Mouse (Mus musculus): ENCODE data around the gene Lamb3. TPM values are rescaled to one million over a fixed set of nuclear protein-coding genes. Genes with fewer than 3 reads are reported as not detected.

Lamb3 gene
- total RNA-seq, 2 experiments from 2014 or later = 0.89 to 1.6 TPM

GRCm38 (mm10) chr1:193359199-193359598 is 151.7 kb downstream of the Lamb3 start:
- intact Hi-C loops (cut with DNase I) = no loop called here
- no peak for DNase-seq (ENCODE audit: low spot score in 2 of 2)

- no peak for DNase-seq (ENCODE audit: low spot score in 2 of 2)
- intact Hi-C loops (cut with DNase I) = no loop called here
Observed at GRCm38 (mm10) chr1:193361181-193361580, 153.7 kb downstream of the Lamb3 start.

GRCm38 (mm10) chr1:193362078-193362477 is 154.6 kb downstream of the Lamb3 start:
- intact Hi-C loops (cut with DNase I) = no loop called here
- DNase-seq (ENCODE audit: low spot score in 2 of 2) = no peak

GRCm38 (mm10) chr1:193363801-193364231 is 156.3 kb downstream of the Lamb3 start:
- peak; percentile 67 to 72 for DNase-seq (ENCODE audit: low spot score in 2 of 2)
- intact Hi-C loops (cut with DNase I) = no loop called here

GRCm38 (mm10) chr1:193368055-193368454 is 160.6 kb downstream of the Lamb3 start:
- intact Hi-C loops (cut with DNase I) = loop anchor here (2.0 kb wide), 1 partner anchor 37 kb away; no protein-coding TSS in a partner anchor
- DNase-seq (ENCODE audit: low spot score in 2 of 2) = peak; percentile 77 to 83

GRCm38 (mm10) chr1:193369091-193369490 is 161.6 kb downstream of the Lamb3 start:
- no peak for DNase-seq (ENCODE audit: low spot score in 2 of 2)
- intact Hi-C loops (cut with DNase I) = loop anchor here (2.0 kb wide), 1 partner anchor 38 kb away; no protein-coding TSS in a partner anchor

GRCm38 (mm10) chr1:193370096-193370495 is 162.6 kb downstream of the Lamb3 start, which contains the start of gene Camk1g:
Camk1g (minus strand) TSS chr1:193370298.
- intact Hi-C loops (cut with DNase I) = no loop called here
- DNase-seq (ENCODE audit: low spot score in 2 of 2) = peak in 1 of 2 experiments; percentile 52

- intact Hi-C loops (cut with DNase I) = no loop called here
- DNase-seq (ENCODE audit: low spot score in 2 of 2) = no peak
Observed at GRCm38 (mm10) chr1:193373906-193374413, 166.5 kb downstream of the Lamb3 start.

- intact Hi-C loops (cut with DNase I) = loop anchor here (2.0 kb wide), 1 partner anchor 120 kb away; no protein-coding TSS in a partner anchor
- no peak for DNase-seq (ENCODE audit: low spot score in 2 of 2)
Observed at GRCm38 (mm10) chr1:193376478-193377134, 169.1 kb downstream of the Lamb3 start.

- no peak for DNase-seq (ENCODE audit: low spot score in 2 of 2)
- intact Hi-C loops (cut with DNase I) = loop anchor here (5.0 to 10.0 kb wide), 4 partner anchors 172 to 1245 kb away; partner anchors contain the start of gene Lamb3
Observed at GRCm38 (mm10) chr1:193379634-193380033, 172.1 kb downstream of the Lamb3 start.

GRCm38 (mm10) chr1:193380877-193381276 is 173.4 kb downstream of the Lamb3 start:
- DNase-seq (ENCODE audit: low spot score in 2 of 2) = no peak
- intact Hi-C loops (cut with DNase I) = loop anchor here (5.0 to 10.0 kb wide), 4 partner anchors 174 to 1244 kb away; partner anchors contain the start of gene Lamb3

GRCm38 (mm10) chr1:193381597-193382404 is 174.3 kb downstream of the Lamb3 start:
- peak in 1 of 2 experiments; percentile 44 for DNase-seq (ENCODE audit: low spot score in 2 of 2)
- intact Hi-C loops (cut with DNase I) = loop anchor here (2.0 to 10.0 kb wide), 5 partner anchors 51 to 1243 kb away; partner anchors contain the start of gene Lamb3

GRCm38 (mm10) chr1:193382435-193382834 is 174.9 kb downstream of the Lamb3 start:
- DNase-seq (ENCODE audit: low spot score in 2 of 2) = no peak
- intact Hi-C loops (cut with DNase I) = loop anchor here (2.0 to 10.0 kb wide), 5 partner anchors 52 to 1242 kb away; partner anchors contain the start of gene Lamb3

GRCm38 (mm10) chr1:193382841-193383462 is 175.5 kb downstream of the Lamb3 start:
- intact Hi-C loops (cut with DNase I) = loop anchor here (2.0 to 10.0 kb wide), 5 partner anchors 52 to 1242 kb away; partner anchors contain the start of gene Lamb3
- DNase-seq (ENCODE audit: low spot score in 2 of 2) = no peak

- DNase-seq (ENCODE audit: low spot score in 2 of 2) = peak; percentile 72 to 82
- intact Hi-C loops (cut with DNase I) = loop anchor here (5.0 to 10.0 kb wide), 3 partner anchors 61 to 1239 kb away; no protein-coding TSS in a partner anchor
Observed at GRCm38 (mm10) chr1:193386136-193386535, 178.6 kb downstream of the Lamb3 start.

- intact Hi-C loops (cut with DNase I) = loop anchor here (5.0 to 10.0 kb wide), 3 partner anchors 60 to 1238 kb away; no protein-coding TSS in a partner anchor
- DNase-seq (ENCODE audit: low spot score in 2 of 2) = no peak
Observed at GRCm38 (mm10) chr1:193387241-193387640, 179.7 kb downstream of the Lamb3 start.

GRCm38 (mm10) chr1:193389505-193389904 is 182.0 kb downstream of the Lamb3 start:
- intact Hi-C loops (cut with DNase I) = loop anchor here (5.0 to 10.0 kb wide), 3 partner anchors 58 to 1235 kb away; no protein-coding TSS in a partner anchor
- DNase-seq (ENCODE audit: low spot score in 2 of 2) = no peak

GRCm38 (mm10) chr1:193390004-193390403 is 182.5 kb downstream of the Lamb3 start:
- intact Hi-C loops (cut with DNase I) = no loop called here
- DNase-seq (ENCODE audit: low spot score in 2 of 2) = no peak

GRCm38 (mm10) chr1:193392266-193392665 is 184.8 kb downstream of the Lamb3 start:
- intact Hi-C loops (cut with DNase I) = no loop called here
- DNase-seq (ENCODE audit: low spot score in 2 of 2) = no peak

Data from left cerebral cortex, postnatal 36 days (tissue).